Comparison of ENCODE assay signal across 36 mouse cellular contexts in the genomic region with DNA sequence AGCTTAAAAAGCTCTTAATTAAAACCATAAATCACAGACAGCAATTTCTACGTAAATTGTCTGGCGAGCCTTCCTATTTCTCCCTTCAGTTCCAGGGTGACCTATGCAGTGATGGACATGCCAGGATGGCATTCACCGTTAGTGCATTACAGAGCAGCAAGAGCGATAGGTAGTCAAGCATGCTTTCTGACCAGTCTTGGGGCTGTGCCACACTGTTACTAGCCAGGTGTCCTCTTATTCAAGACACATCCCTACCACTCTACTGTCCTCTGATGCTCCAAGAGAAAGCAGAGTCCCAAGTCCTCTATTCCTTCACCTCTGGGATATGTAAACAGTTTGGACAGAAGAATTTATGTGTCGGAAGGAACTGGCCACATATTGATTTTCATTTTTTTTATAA.
"Had no signal": no experiment of that assay in that cellular context is flagged by ENCODE, and none has a peak within 500 bp of the region (broad histone marks: within the 10 kb centered on the region; RNA-seq: fewer than 3 reads in every experiment).

No protein-coding gene starts in this region.

- H3K4me3 ChIP-seq: heart, embryonic 10.5 days; heart, embryonic 12.5 days; heart, embryonic 13.5 days; heart, embryonic 15.5 days; hindbrain, embryonic 10.5 days; hindbrain, embryonic 12.5 days; hindbrain, embryonic 13.5 days; hindbrain, embryonic 15.5 days; intestine, embryonic 15.5 days; kidney, embryonic 15.5 days; layer of hippocampus, adult 2 months; left cerebral cortex, adult 2 months had no signal

- H3K36me3 ChIP-seq: heart, embryonic 10.5 days; heart, embryonic 12.5 days; heart, embryonic 13.5 days; heart, embryonic 15.5 days; hindbrain, embryonic 10.5 days; hindbrain, embryonic 12.5 days; hindbrain, embryonic 13.5 days; hindbrain, embryonic 15.5 days; intestine, embryonic 15.5 days; kidney, embryonic 15.5 days had no signal

- H3K27me3 ChIP-seq: heart, embryonic 12.5 days; heart, embryonic 13.5 days; heart, embryonic 15.5 days; hindbrain, embryonic 12.5 days; hindbrain, embryonic 13.5 days; hindbrain, embryonic 15.5 days; intestine, embryonic 15.5 days; kidney, embryonic 15.5 days had no signal

- H3K27ac ChIP-seq: heart, embryonic 10.5 days; heart, embryonic 13.5 days; heart, embryonic 15.5 days; hindbrain, embryonic 10.5 days; hindbrain, embryonic 12.5 days; hindbrain, embryonic 13.5 days; hindbrain, embryonic 14.5 days; hindbrain, embryonic 15.5 days; hindbrain, postnatal 0 days; intestine, embryonic 15.5 days; kidney, embryonic 15.5 days; kidney, postnatal 0 days; layer of hippocampus, adult 2 months; left cerebral cortex, adult 2 months had no signal

- H3K9me3 ChIP-seq: heart, embryonic 10.5 days; heart, embryonic 12.5 days; heart, embryonic 15.5 days; intestine, embryonic 15.5 days; kidney, embryonic 15.5 days had no signal

- ATAC-seq: hindbrain, embryonic 16.5 days; hindbrain, postnatal 0 days; inflammation-experienced regulatory T-cells, adult 6 months; intestine, embryonic 15.5 days; intestine, embryonic 16.5 days; intestine, postnatal 0 days had no signal

- H3K4me1 ChIP-seq: heart, embryonic 10.5 days; heart, embryonic 12.5 days; heart, embryonic 13.5 days; heart, embryonic 15.5 days; hindbrain, embryonic 15.5 days; intestine, embryonic 15.5 days had no signal

- H3K4me2 ChIP-seq: heart, embryonic 11.5 days; heart, embryonic 12.5 days; heart, embryonic 13.5 days; heart, embryonic 15.5 days; hindbrain, embryonic 12.5 days; hindbrain, embryonic 13.5 days; hindbrain, embryonic 14.5 days; hindbrain, embryonic 15.5 days; intestine, embryonic 15.5 days; kidney, embryonic 15.5 days had no signal

- DNase-seq: heart, postnatal 10 days; heart, postnatal 14 days; heart, postnatal 36 days; heart, postnatal 4 days; kidney, adult 11 months; kidney, adult 18-20 months; kidney, adult 2 months; kidney, adult 8-10 months; kidney, adult 9 months; kidney, postnatal 10 days; kidney, postnatal 14 days; kidney, postnatal 25 days; kidney, postnatal 36 days; kidney, postnatal 4 days; layer of hippocampus, adult 9-11 months; layer of hippocampus, postnatal 36 days had no signal

- H3K9ac ChIP-seq: heart, embryonic 12.5 days; heart, embryonic 13.5 days; heart, embryonic 15.5 days; hindbrain, embryonic 12.5 days; hindbrain, embryonic 13.5 days; hindbrain, embryonic 14.5 days; hindbrain, embryonic 15.5 days; intestine, embryonic 15.5 days; kidney, embryonic 15.5 days had no signal
